Mouse (Mus musculus): ENCODE measurements around the gene Ccdc187.

- TF ChIP-seq CTCF (IDR thresholded peaks at IDR 0.05; ENCODE audit: insufficient read depth, low read depth, low read length) (no peak), POLR2A (IDR thresholded peaks at IDR 0.05; ENCODE audit: insufficient read depth, low read depth, low read length) (no peak)
These were observed 29.4 kb upstream of the Ccdc187 start for GRCm38 (mm10) chr2:26323589-26324325.

Measured in olfactory bulb, adult 2 months (tissue).